Mouse (Mus musculus): ENCODE results near the gene Prelp. TPM values are rescaled to one million over a fixed set of nuclear protein-coding genes. Genes with fewer than 3 reads are reported as not detected.

The Prelp gene
- polyA plus RNA-seq, 1 experiment from 2014 or later: 0.91 TPM

- H3K4me1 ChIP-seq: peaks cover 41% of the 10 kb centered on the region
- no peak overlapping the region for H3K27ac ChIP-seq (replicated peaks)
- no peaks in the 10 kb centered on the region for H3K36me3 ChIP-seq (replicated peaks)
- no peak for DNase-seq (ENCODE audit: low spot score)
- no peak overlapping the region for H3K4me3 ChIP-seq
- WGBS: 89% methylated on average over 7 of the region's 7 CpGs
- no peaks in the 10 kb centered on the region for H3K9me3 ChIP-seq
- peaks cover 60% of the 10 kb centered on the region for H3K27me3 ChIP-seq (replicated peaks; ENCODE audit: low read depth, poor library complexity, severe bottlenecking)
Measured at GRCm38 (mm10) chr1:133910108-133910507, 11.1 kb downstream of the Prelp start.

DNA sequence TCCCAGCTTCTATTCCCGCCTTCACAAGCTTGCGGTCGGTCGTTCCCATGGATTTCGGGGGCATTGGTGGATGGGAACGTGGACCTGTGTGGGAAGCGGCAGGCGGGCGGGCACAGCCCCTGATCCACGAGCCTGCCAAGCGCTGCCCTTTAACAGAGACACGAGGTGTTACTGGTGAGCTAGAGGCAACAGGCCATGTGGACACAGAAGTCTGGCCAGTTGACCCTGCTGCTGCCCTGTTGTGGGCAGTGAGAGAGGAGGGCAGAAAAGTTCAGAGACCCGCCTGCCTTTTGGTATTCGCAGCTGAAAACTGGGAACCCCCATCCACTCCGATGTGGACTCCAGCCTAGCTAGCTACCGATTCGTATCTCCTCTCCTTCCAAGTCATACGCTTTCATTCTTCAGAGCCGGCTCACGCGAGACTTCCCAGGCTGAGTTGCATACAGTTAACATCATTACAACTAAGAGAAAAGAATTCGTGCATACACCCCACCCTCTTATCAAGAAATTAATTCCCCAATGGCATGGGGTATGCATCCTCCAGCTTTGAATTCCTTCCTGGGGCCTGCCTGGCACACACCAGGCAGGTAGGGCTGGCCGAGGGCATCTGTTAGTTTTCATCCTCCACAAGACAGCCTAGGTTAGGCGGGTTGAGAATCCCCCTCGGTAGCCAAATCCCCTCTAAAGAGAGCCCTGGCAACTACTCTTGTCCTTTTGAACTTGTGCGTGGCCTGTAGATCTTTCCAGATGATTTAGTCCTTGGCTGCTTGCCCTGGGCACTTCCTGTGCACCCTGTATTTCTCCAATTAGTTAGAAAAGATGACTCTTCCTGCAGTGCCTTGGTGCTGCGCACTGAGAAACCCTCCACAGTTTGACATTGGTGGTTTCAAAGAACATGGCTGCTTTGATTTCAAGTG is 12.3 kb downstream of the Prelp start:
- peak; percentile 27 for DNase-seq (ENCODE audit: low spot score)
- WGBS: 18% methylated on average over 27 of the region's 27 CpGs
- Histone ChIP-seq H3K27ac (replicated peaks) (peak overlapping the region; percentile 80), H3K4me3 (peak overlapping the region; percentile 62), H3K36me3 (replicated peaks) (no peaks in the 10 kb centered on the region), H3K27me3 (replicated peaks; ENCODE audit: low read depth, poor library complexity, severe bottlenecking) (peaks cover 70% of the 10 kb centered on the region), H3K9me3 (no peaks in the 10 kb centered on the region), H3K4me1 (peaks cover 43% of the 10 kb centered on the region)

GRCm38 (mm10) chr1:133907949-133908658 is 13.1 kb downstream of the Prelp start, which contains the start of gene Optc:
TSS of gene Optc (minus strand) at chr1:133907999.
- Histone ChIP-seq H3K4me3 (peak within 1 kb of the TSS; percentile 62), H3K9me3 (no peaks in the 10 kb centered on the region), H3K36me3 (replicated peaks) (no peaks in the 10 kb centered on the region), H3K27me3 (replicated peaks; ENCODE audit: low read depth, poor library complexity, severe bottlenecking) (peaks cover 71% of the 10 kb centered on the region), H3K27ac (replicated peaks) (peak within 1 kb of the TSS; percentile 80), H3K4me1 (peaks cover 43% of the 10 kb centered on the region)
- peak; percentile 69 for DNase-seq (ENCODE audit: low spot score)
- 5% methylated on average over 30 of the region's 30 CpGs for WGBS

GRCm38 (mm10) chr1:133906420-133906819 is 14.8 kb downstream of the Prelp start:
- no peak overlapping the region for H3K27ac ChIP-seq (replicated peaks)
- no peaks in the 10 kb centered on the region for H3K36me3 ChIP-seq (replicated peaks)
- no peaks in the 10 kb centered on the region for H3K9me3 ChIP-seq
- peak; percentile 56 for DNase-seq (ENCODE audit: low spot score)
- H3K4me3 ChIP-seq: no peak overlapping the region
- peaks cover 42% of the 10 kb centered on the region for H3K4me1 ChIP-seq
- 40% methylated on average over 12 of the region's 12 CpGs for WGBS
- H3K27me3 ChIP-seq (replicated peaks; ENCODE audit: low read depth, poor library complexity, severe bottlenecking): peaks cover 75% of the 10 kb centered on the region

GRCm38 (mm10) chr1:133900825-133901224 is 20.4 kb downstream of the Prelp start:
- Histone ChIP-seq H3K36me3 (replicated peaks) (no peaks in the 10 kb centered on the region), H3K27me3 (replicated peaks; ENCODE audit: low read depth, poor library complexity, severe bottlenecking) (peaks cover 36% of the 10 kb centered on the region), H3K27ac (replicated peaks) (no peak overlapping the region), H3K4me3 (no peak overlapping the region), H3K9me3 (no peaks in the 10 kb centered on the region), H3K4me1 (peaks cover 18% of the 10 kb centered on the region)
- 72% methylated on average over 9 of the region's 9 CpGs for WGBS
- no peak for DNase-seq (ENCODE audit: low spot score)

DNA sequence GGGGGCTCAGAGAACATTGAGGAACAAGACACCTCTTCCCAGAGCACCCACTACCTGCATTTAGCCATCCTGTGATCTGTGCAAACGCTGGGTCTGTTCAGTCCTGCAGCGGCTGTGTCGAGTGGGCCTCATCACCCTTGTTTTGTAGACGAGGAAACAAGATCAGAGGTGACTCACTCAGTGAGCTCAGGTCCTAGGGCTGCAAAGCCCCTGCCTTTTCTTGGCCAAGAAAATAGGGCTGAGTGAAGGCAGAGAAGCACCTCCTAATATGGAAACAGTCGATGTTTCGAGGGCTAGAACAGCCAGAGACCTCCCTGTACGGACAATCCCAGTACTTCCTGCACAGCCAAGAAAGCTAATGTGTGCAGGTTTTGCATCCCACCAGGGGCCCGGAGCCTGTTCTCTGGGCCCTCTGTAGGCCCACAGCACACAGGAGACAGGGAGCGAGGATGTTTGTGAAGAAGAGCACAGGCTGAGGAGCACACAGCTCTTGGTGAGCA is 22.1 kb downstream of the Prelp start:
- peaks cover 15% of the 10 kb centered on the region for H3K4me1 ChIP-seq
- H3K27me3 ChIP-seq (replicated peaks; ENCODE audit: low read depth, poor library complexity, severe bottlenecking): peaks cover 21% of the 10 kb centered on the region; the same call in 1 of the 2 replicates
- DNase-seq (ENCODE audit: low spot score): no peak
- H3K27ac ChIP-seq (replicated peaks): no peak overlapping the region
- no peaks in the 10 kb centered on the region for H3K36me3 ChIP-seq (replicated peaks)
- no peaks in the 10 kb centered on the region for H3K9me3 ChIP-seq
- no peak overlapping the region for H3K4me3 ChIP-seq
- WGBS: 78% methylated on average over 9 of the region's 9 CpGs

DNA sequence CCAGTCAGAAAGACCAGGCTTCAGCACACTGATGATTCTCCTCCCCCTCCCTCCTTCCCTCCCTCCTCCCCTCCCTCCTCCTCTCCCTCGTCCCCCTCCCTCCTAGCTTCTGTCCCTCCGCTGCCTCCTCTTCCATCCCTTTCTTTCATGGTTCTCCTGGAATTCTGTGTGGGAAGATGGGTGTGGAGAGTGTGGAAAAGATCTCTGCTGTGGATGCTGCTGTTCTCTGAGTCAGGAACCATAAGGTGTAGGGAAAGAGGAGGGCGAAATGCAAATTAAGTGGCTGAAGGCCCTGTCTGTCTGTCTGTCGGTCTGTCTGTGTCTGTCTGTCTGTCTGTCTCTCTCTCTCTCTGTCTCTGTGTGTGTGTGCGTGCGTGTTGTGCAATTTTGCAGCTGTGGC is 23.9 kb downstream of the Prelp start:
- no peak for DNase-seq (ENCODE audit: low spot score)
- no peaks in the 10 kb centered on the region for H3K9me3 ChIP-seq
- H3K36me3 ChIP-seq (replicated peaks): no peaks in the 10 kb centered on the region
- H3K4me3 ChIP-seq: no peak overlapping the region
- WGBS: 76% methylated on average over 6 of the region's 6 CpGs
- H3K27ac ChIP-seq (replicated peaks): no peak overlapping the region; the same call in 1 of the 2 replicates
- peaks cover 30% of the 10 kb centered on the region for H3K4me1 ChIP-seq
- H3K27me3 ChIP-seq (replicated peaks; ENCODE audit: low read depth, poor library complexity, severe bottlenecking): peaks cover 18% of the 10 kb centered on the region; the same call in 1 of the 2 replicates

GRCm38 (mm10) chr1:133891489-133891888 is 29.7 kb downstream of the Prelp start:
- Histone ChIP-seq H3K36me3 (replicated peaks) (no peaks in the 10 kb centered on the region), H3K4me3 (no peak overlapping the region; the same call in 1 of the 2 replicates), H3K27me3 (replicated peaks; ENCODE audit: low read depth, poor library complexity, severe bottlenecking) (peaks cover 43% of the 10 kb centered on the region), H3K27ac (replicated peaks) (peak overlapping the region; percentile 15), H3K9me3 (no peaks in the 10 kb centered on the region), H3K4me1 (peaks cover 80% of the 10 kb centered on the region)
- peak; percentile 52 for DNase-seq (ENCODE audit: low spot score)
- 20% methylated on average over 5 of the region's 5 CpGs for WGBS

GRCm38 (mm10) chr1:133889949-133890598 is 31.1 kb downstream of the Prelp start:
- peak overlapping the region; percentile 37 for H3K4me3 ChIP-seq
- H3K27me3 ChIP-seq (replicated peaks; ENCODE audit: low read depth, poor library complexity, severe bottlenecking): peaks cover 52% of the 10 kb centered on the region
- no peaks in the 10 kb centered on the region for H3K36me3 ChIP-seq (replicated peaks)
- peak; percentile 69 for DNase-seq (ENCODE audit: low spot score)
- WGBS: 16% methylated on average over 20 of the region's 20 CpGs
- peak overlapping the region; percentile 63 for H3K27ac ChIP-seq (replicated peaks)
- H3K9me3 ChIP-seq: no peaks in the 10 kb centered on the region
- peaks cover 83% of the 10 kb centered on the region for H3K4me1 ChIP-seq

GRCm38 (mm10) chr1:133887538-133888250 is 33.5 kb downstream of the Prelp start:
- no peak for DNase-seq (ENCODE audit: low spot score)
- WGBS: 77% methylated on average over 5 of the region's 5 CpGs
- Histone ChIP-seq H3K27ac (replicated peaks) (peak overlapping the region; percentile 51), H3K27me3 (replicated peaks; ENCODE audit: low read depth, poor library complexity, severe bottlenecking) (peaks cover 52% of the 10 kb centered on the region), H3K4me3 (no peak overlapping the region; the same call in 1 of the 2 replicates), H3K36me3 (replicated peaks) (no peaks in the 10 kb centered on the region), H3K4me1 (peaks cover 93% of the 10 kb centered on the region), H3K9me3 (no peaks in the 10 kb centered on the region)

GRCm38 (mm10) chr1:133887044-133887443 is 34.2 kb downstream of the Prelp start:
- WGBS: 5% methylated on average over 8 of the region's 8 CpGs
- peaks cover 52% of the 10 kb centered on the region for H3K27me3 ChIP-seq (replicated peaks; ENCODE audit: low read depth, poor library complexity, severe bottlenecking)
- peaks cover 93% of the 10 kb centered on the region for H3K4me1 ChIP-seq
- no peak for DNase-seq (ENCODE audit: low spot score)
- H3K9me3 ChIP-seq: no peaks in the 10 kb centered on the region
- H3K27ac ChIP-seq (replicated peaks): peak overlapping the region; percentile 51; the same call in 1 of the 2 replicates
- peak overlapping the region; percentile 18; the same call in 1 of the 2 replicates for H3K4me3 ChIP-seq
- no peaks in the 10 kb centered on the region for H3K36me3 ChIP-seq (replicated peaks)
